Mouse (Mus musculus) large intestine, adult 2 months (tissue): Measurements from ENCODE around the gene Elobl. TPM values are rescaled to one million over a fixed set of nuclear protein-coding genes. Genes with fewer than 3 reads are reported as not detected.
A peak's percentile ranks its signal among the peaks of the same experiment; 100 is the strongest.
"Not testable (repeated sequence)": the region's sequence is repeated elsewhere in the genome, so short reads cannot be mapped to it uniquely, and the experiment has no call there.

Experiments
- DNase-seq: peaks from one replicate; pipeline ENCODE4 v3.0.0-alpha.2; 2012; ENCODE audit warnings: low read depth, low spot score
- WGBS: fragments of 180-500 bp; shearing (Covaris S2); methylation state at CpG from one replicate; pipeline ENCODE4 v1.1.7; 2018; 5-methylcytosine and 5-hydroxymethylcytosine counted together
- polyA plus RNA-seq: library from polyadenylated mRNA; depleted of rRNA; stranded (reverse); fragments of >200 nt; gene quantifications from 2 replicates; pipeline ENCODE4 v1.2.3, GENCODE M21; 2012; rRNA removed

Elobl gene
- 0.69 and 0.99 TPM in 2 replicates for polyA plus RNA-seq

DNA sequence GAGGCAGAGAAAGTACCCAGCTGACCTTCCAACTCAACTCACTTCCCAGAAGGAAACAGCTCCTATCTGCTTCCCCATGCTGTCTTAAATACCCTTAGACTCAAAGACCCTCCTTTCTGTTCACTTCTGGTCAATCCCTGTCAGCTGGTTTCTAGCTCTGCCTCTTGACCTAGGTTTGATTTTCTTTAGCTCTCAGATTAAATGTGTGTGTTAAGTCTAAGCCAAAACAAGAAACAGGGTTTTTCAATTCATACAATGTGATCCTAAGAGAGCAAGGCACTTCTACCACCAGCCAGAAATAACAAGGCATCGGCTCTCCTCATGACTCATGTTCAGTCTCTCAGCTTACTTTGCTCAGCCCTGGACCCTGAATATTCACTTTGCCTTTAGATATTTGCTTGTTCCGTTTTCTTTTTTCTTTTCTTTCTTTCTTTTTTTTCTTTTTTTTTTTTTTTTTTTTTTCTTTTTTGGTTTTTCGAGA, at the start of gene Elobl:
Gene Elobl, minus strand, starts transcription at position 51 of the 481 bp plus-strand sequence.
- 87% methylated on average over 3 of the region's 3 CpGs for WGBS
- DNase-seq: no peak

- DNase-seq: no peak
- 69% methylated on average over 5 of the region's 5 CpGs for WGBS
These were observed 45.5 kb upstream of the Elobl start for GRCm38 (mm10) chr11:89012241-89012640.

DNA sequence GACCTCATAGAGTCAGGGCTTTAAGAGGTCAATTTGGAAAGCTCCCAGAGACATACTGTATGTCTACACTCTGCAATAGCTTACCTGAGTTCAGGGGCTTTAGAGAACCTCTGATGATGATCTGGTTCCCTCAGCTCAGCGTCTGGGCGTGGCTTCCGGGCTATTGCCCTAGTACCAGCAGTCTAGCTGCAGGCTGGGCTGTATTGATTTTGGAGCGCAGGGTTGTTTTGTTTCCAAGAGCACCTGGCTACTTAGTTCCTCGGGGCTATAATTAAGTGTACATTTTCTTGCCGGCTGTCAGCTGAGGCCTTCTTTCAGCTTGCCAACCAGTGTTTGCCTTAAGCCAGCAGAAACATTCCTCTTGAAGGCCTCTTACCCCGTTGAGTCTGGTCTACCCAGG, 42.8 kb upstream of the Elobl start:
- 38% methylated on average over 7 of the region's 7 CpGs for WGBS
- DNase-seq: no peak

- WGBS: 84% methylated on average over 9 of the region's 9 CpGs
- DNase-seq: no peak
These were observed 42.3 kb upstream of the Elobl start for GRCm38 (mm10) chr11:89009066-89009465.

DNA sequence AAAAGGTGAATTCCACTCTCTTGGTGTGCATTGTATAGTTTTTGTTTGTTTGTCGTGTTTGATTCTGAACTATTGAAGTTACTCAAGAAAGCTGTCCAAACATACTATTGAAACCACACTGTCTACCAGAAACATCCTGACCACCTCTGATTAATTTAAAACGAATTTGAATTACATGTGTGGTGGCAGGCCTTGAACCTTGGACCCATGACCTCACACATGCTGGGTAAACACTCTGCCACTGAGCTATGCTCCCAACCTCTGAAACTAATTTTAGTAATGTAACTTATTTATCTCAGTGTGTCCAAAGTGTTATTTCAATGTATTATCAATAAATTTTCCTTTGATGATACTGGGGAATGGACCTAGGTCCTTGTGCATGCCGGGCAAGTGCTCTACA, 40.9 kb upstream of the Elobl start:
- DNase-seq: no peak
- 61% methylated on average over 3 of the region's 3 CpGs for WGBS

GRCm38 (mm10) chr11:89006404-89006803, 39.7 kb upstream of the Elobl start:
- no peak for DNase-seq

DNA sequence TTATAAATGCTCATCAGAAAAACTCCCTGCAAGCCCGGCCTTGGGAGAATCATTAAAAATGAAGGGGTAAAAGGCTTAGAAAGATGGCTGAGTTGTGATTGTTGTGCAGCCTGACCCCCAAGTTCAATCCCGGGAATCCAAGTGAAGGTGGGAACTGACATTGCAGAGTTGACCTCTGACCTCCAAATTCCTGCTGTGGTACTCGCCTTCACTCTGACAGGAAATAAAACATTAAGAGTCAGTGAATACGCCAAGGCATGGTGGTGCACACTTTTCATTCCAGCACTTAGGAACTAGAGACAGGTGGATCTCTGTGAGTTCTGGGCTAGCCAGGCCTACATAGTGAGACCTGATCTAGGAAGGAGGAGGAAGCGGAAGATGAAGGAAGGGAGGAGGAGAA, 38.7 kb upstream of the Elobl start:
- no peak for DNase-seq
- 71% methylated on average over 5 of the region's 5 CpGs for WGBS

GRCm38 (mm10) chr11:89003726-89004125, 37.0 kb upstream of the Elobl start:
- DNase-seq: no peak
- WGBS: 64% methylated on average over 4 of the region's 4 CpGs

- no peak for DNase-seq
- 38% methylated on average over 6 of the region's 6 CpGs for WGBS
These were observed 36.3 kb upstream of the Elobl start for GRCm38 (mm10) chr11:89003078-89003477.

- no peak for DNase-seq
- WGBS: 53% methylated on average over 5 of the region's 5 CpGs
These were observed 35.9 kb upstream of the Elobl start for GRCm38 (mm10) chr11:89002621-89003020.

- WGBS: 66% methylated on average over 5 of the region's 5 CpGs
- DNase-seq: no peak
These were observed 35.3 kb upstream of the Elobl start for GRCm38 (mm10) chr11:89002068-89002467.

DNA sequence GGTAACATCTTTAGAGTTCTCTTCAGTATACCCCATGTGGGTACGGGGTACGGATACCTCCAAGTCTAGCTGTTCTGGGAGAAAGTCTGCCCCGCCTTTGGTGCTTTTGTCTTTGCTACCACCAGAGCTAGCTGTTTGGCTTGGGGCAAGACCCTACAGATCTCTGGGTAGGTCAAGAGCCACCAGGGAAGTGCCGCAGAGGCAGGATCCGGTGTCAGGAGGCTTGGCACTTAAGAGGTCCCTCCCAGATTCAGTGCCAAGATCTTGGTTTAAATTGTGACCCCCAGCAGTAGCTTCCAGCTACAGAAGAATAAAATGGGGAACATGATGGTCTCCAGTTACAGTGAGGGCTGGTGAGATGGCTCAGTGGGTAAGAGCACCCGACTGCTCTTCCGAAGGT, 34.8 kb upstream of the Elobl start:
- 87% methylated on average over 7 of the region's 7 CpGs for WGBS
- no peak for DNase-seq

DNA sequence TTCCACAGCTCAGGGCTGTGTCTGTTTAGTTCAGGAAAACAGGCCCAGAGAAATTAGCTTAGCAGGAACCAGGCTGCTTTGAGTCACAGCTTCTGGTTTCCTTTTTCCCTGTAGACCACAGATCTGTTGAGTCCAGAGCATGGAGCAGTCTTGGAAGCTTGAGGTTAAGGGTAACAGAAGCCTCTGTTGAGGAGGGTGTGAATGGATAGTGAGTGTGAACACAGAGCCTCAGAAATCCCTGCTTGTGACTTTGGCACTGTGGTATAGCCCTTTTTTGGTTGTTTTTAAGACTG, 33.7 kb upstream of the Elobl start:
- no peak for DNase-seq

DNA sequence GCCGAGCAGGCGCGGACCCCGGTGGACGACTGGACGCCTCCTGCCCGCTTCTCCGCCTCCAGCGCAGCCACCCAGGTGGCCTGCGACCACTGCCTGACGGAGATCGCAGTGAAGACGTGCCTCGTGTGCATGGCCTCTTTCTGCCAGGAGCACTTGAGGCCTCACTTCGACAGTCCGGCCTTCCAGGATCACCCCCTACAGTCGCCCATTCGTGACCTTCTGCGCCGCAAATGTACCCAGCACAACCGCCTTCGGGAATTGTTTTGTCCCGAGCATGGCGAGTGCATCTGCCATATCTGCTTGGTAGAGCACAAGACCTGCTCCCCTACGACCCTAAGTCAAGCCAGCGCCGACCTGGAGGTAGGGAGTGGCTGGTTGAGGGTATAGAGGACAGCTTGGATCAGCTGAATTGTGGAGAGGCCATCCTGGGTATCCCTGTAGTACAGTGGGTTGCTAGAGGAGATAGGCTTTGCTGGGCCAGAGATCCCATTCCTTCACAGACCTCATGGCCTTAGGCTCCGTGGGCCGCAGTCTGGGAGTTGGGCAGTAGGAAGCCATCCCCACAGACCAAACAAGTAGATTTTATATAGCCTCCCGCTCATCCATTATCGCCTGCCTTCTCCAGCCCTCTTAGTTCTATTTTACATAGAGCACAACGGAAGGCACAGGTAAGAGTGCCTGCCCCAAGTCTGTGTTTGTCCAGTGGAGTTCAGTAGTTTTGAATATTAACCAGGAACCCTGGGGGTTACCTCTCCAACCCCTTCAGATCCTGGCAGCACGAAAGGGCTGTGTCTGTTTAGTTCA, 33.2 kb upstream of the Elobl start:
- WGBS: 5% methylated on average over 33 of the region's 33 CpGs
- DNase-seq: no peak

GRCm38 (mm10) chr11:88998974-88999722, 32.4 kb upstream of the Elobl start, which contains the start of gene Trim25:
TSS of gene Trim25 (plus strand) at chr11:88999376.
- under 1% methylated on average over 48 of the region's 48 CpGs for WGBS
- peak; percentile 95 for DNase-seq

GRCm38 (mm10) chr11:88998406-88998805, 31.7 kb upstream of the Elobl start:
- 45% methylated on average over 3 of the region's 3 CpGs for WGBS

GRCm38 (mm10) chr11:88997343-88997742, 30.6 kb upstream of the Elobl start:
- 79% methylated on average over 5 of the region's 5 CpGs for WGBS
- DNase-seq: not testable (repeated sequence)

More at GRCm38 (mm10) chr11:88998406-88998805, 31.7 kb upstream of the Elobl start:
- no peak for DNase-seq

GRCm38 (mm10) chr11:88996427-88996826, 29.7 kb upstream of the Elobl start:
- WGBS: 25% methylated on average over 7 of the region's 7 CpGs
- peak; percentile 95 for DNase-seq

DNA sequence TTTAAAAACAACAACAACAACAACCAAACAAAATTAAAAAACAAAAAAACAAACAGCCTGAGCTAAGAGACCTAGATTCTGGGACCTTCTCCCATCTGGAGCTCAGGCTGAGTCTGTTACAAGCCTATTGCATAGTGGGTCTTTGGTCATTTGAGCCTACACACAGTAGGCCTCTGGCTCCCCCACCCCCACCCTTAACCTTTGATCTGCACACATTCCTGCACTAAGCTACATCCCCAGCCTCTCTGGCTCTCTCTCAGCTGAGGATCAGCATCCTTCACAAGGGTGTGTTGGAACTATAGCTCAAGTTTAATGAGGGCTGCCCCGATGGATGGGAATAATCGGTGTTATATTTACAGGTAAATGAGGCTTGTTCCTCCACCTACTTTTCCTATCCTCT, 28.9 kb upstream of the Elobl start:
- DNase-seq: no peak
- 42% methylated on average over 2 of the region's 2 CpGs for WGBS

GRCm38 (mm10) chr11:88994492-88994891, 27.8 kb upstream of the Elobl start:
- 85% methylated on average over 7 of the region's 7 CpGs for whole genome bisulfite sequencing
- DNase-seq: no peak

- DNase-seq: no peak
- WGBS: 19% methylated on average over 5 of the region's 5 CpGs
These were observed 26.9 kb upstream of the Elobl start for GRCm38 (mm10) chr11:88993625-88994024.
